Mouse (Mus musculus) gastrocnemius, postnatal 25 days (tissue): ENCODE measurements around the gene Lman2. TPM values are rescaled to one million over a fixed set of nuclear protein-coding genes. Genes with fewer than 3 reads are reported as not detected.
A peak's percentile ranks its signal among the peaks of the same experiment; 100 is the strongest.

Source experiments
- DNase-seq: peaks from one replicate; pipeline ENCODE4 v3.0.0; 2022
- total RNA-seq, 2 experiments: library from RNA; stranded (reverse); gene quantifications; 1 replicate in 1 of 2; 2 replicates in 1 of 2; pipeline ENCODE4 v1.2.3; 2021

The Lman2 gene
- total RNA-seq, 2 experiments from 2014 or later, result 35.1 to 35.7 TPM

GRCm38 (mm10) chr13:55371007-55371681, 8.6 kb upstream of the Lman2 start:
- peak; percentile 39 for DNase-seq

GRCm38 (mm10) chr13:55370234-55370633, 7.7 kb upstream of the Lman2 start:
- no peak for DNase-seq

DNA sequence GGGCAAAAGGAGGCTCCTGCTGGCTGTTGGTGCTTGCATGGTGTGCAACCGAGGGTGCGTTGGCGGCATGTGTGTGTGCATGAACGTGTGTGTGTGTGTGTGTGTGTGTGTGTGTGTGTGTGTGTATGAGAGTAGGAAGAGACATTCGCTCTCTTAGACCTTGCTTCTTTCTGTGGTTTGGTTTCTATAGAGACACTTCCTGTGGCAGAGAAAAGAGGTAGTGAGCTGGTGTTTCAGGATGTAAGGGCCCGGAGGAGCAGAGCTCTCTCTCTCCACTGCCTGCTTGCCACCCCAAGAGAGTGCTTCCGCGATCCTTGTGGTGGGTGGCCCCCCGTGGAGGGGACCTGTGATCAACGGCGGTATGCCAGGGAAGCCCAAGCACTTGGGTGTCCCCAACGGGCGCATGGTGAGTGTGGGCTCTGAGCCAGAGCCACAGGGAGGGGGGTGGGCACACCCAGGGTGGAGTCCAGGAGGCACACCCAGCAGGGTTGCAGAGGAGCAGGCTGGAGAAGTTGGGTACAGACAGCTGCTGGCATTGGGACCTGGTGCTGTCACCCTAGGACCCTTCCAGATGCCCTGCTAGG, 7.0 kb upstream of the Lman2 start, which contains the start of gene Rgs14:
Rgs14 (plus strand) TSS at position 202 of the 584 bp plus-strand sequence.
- peak; percentile 32 for DNase-seq

- DNase-seq, result no peak
Observed at GRCm38 (mm10) chr13:55368401-55368800, 5.8 kb upstream of the Lman2 start.

- DNase-seq, result no peak
Observed at GRCm38 (mm10) chr13:55361974-55362452, 570 bp downstream of the Lman2 start.

- no peak for DNase-seq
Observed at GRCm38 (mm10) chr13:55361145-55361544, 1.4 kb downstream of the Lman2 start.

- no peak for DNase-seq
Observed at GRCm38 (mm10) chr13:55346745-55347144, 15.8 kb downstream of the Lman2 start.

- DNase-seq, result no peak
Observed at GRCm38 (mm10) chr13:55344286-55344685, 18.3 kb downstream of the Lman2 start.

GRCm38 (mm10) chr13:55342469-55342868, 20.1 kb downstream of the Lman2 start:
- DNase-seq, result no peak

DNA sequence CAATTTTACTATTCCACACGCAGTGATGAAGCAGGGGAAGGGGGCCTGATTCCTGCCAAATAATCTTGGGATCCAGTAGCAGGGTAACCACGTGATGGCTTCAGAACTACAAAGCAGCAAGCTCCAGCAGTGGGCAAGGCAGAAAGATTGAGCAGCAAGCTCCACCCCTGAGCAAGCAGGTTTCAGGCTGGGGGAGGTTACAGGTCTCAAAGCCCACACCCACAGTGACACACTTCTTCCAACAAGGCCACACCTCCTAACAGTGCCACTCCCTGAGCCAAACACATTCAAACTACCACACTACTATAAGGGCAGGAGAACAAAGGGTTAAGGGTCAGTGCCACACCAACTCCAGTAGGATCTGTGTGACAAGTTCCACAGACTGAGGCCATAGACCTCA, 23.3 kb downstream of the Lman2 start:
- no peak for DNase-seq

GRCm38 (mm10) chr13:55338131-55339054, 24.2 kb downstream of the Lman2 start:
- DNase-seq, result no peak

DNA sequence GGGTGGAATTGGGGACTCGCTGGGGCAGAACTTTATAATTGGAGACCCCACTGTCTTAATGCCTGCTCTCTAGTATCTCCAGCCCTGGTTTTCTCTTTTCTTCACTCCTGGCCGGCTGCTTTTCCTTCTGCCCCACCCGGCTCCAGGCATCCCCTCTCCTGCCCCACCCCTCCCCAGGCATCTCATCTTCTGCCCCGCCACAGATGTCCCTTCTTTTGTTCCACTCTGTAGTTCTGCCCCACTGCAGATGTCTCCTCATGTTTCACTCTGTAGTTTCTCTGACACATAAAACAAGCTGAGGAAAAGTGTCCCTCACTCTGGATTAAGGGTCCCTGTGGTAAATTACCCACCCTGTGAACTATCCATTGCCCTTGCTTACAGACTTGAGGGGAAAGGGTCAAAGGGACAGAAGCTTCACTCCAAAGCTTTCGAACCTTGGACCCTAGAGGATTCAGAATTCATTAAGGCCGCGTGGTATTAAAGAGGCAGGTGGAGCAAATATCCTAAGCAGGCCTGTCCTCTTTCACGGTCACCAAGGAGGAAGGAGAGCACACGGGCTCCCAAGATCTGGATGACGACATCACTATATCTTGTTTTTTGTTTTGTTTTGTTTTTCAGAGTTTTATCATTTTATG, 25.1 kb downstream of the Lman2 start:
- DNase-seq, result no peak

- DNase-seq, result no peak
Observed at GRCm38 (mm10) chr13:55335701-55336100, 26.9 kb downstream of the Lman2 start.

GRCm38 (mm10) chr13:55332331-55332730, 30.3 kb downstream of the Lman2 start:
- DNase-seq, result no peak

DNA sequence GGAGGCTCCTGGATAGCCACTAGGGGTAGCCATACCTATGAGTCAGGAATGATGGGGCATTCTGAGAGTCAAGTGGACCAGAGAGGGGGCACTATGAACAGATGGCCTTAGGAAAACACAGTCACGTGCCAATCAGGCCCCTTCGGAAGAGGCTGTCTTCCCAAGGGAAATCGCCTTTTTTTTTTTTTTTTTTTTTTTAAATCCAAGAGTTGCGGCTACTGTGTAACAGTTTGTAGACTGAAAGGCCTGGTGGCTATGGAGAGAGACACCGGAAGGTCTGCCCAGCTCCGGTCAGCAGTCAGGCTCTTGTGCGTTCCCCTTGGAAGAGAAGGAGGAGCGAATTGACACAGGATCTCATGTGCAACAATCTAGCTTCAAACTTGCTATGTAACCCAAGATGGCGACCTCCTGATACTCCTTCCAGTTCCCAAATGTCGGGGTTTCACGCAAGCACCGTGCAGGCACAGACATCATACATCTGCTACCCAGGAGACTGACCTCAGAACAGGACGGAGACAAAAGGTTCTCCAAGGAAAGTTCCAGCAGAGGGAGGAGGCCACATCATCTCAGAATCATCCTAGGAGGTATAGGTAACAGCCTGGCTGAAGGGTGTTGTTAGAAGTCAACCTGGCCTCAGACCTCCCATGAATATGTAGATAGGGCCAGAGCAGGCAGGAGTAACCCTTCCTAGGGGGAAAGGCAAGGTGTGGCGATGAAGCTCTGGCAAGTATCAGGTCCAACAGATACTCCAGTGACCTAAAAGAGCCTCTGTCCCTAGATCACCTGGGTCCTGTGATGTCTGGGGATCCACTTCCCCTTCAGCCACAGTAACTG, 31.8 kb downstream of the Lman2 start:
- no peak for DNase-seq

DNA sequence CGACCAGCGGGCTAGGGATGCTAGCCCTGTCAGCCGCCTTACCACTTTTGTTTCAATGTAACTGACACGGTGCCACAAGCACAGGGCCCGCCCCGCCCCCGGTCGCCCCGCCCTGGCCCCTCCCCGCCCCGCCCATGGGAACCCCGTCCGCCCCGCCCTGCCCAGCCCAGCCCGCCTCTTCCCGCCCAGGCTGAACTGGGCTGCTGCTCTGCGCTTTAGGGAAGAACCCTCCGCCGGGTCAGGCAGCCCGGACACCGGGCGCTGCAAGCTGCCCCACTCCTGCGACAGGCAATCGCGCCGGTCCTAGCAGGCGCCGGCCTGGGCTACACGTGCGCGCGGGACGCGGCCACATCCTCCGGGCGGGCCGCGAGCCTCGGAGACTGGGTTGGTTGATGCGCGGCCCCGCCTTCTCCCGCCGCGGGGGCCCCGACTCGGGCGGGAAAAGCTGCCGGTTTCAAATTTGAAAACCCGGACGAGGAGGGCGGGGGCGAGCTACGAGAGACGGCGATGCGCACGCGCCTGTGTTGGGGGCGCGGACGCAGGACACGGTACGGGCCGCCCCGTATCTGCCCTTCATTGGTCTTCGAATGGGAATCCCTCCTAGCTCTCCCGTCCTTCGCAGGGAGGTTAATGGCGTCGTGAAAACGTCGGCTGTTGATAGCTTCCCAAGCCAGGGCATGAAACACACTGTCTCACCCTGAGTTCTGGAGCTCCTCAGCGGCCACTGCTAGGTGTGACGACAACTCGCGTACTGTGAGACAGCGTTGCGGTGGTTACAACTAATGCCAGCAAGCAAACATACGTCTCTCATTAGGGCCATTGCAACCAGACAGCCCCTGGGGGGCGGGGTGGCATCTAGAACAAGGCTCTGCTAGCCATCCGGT, 32.7 kb downstream of the Lman2 start, which contains the start of gene Mxd3:
Mxd3 (minus strand) TSS at position 141 of the 884 bp plus-strand sequence.
- DNase-seq, result peak; percentile 82

GRCm38 (mm10) chr13:55329109-55329682, 33.4 kb downstream of the Lman2 start:
- peak; percentile 26 for DNase-seq

DNA sequence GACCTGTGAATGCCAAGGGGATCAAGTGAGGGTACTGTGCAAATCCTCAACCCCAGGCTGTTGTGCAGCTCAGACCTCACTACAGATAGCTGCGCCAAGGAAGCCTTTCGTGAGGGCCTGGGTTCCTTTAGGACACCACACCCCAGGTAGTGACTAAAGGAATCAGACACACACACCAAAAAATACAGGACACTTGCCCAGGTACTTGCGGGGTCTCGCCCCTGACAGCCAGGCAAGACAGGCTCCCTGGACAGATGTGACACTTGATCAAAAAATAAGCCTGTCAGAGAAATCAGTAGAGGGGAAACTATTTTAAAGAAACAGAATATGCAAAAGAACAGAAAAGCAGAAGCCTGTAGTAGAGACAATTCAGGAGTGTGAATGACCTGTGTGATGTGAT, 33.9 kb downstream of the Lman2 start:
- no peak for DNase-seq

- no peak for DNase-seq
Observed at GRCm38 (mm10) chr13:55328171-55328570, 34.4 kb downstream of the Lman2 start.

DNA sequence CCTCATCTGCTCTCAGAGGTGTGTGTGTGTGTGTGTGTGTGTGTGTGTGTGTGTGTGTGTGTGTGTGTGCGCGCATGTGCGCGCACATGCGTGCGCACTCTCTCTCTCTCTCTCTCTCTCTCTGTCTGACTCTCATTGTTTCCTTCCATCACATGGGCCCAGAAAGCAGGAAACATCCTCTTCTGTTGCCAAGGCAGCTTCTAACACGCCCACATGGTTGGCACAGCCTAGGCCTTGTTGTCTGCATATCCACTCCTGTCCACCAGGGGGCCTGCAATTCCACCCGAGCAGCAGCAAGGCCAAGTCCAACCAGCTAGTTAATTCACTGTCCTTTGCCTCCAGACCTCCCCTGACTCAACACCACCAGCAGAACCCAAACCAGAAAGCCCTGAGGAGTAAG, 35.0 kb downstream of the Lman2 start:
- DNase-seq, result peak; percentile 81
